Mouse (Mus musculus): ENCODE data around the gene Rae1. TPM values are rescaled to one million over a fixed set of nuclear protein-coding genes. Genes with fewer than 3 reads are reported as not detected.

The Rae1 gene
- polyA plus RNA-seq, 1 experiment from 2014 or later, result 118 TPM

DNA sequence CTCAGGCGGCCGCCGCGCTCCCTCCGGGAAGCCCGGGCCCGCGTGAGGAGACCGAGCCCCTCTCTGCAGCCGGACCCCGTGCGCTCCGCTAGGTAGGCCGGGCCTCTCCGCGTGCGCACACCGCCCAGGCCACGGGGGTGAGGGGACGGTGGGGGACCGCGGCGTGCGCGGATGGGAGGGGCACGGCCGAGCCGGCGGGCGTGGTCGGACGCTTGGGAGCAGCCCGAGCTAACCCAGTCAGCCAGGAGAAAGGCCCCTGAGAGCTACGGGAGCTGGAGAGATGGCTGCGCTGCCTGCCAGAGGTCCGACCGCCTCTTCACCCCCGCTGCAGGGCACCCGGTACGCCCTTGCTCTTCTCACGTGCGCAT lies 352 bp downstream of the Rae1 start:
- Histone ChIP-seq H3K9ac (peak overlapping the region; percentile 86), H3K36me3 (replicated peaks) (peaks cover 23% of the 10 kb centered on the region), H3K4me3 (peak overlapping the region; percentile 91), H3K4me1 (peaks cover 17% of the 10 kb centered on the region), H3K27ac (peak overlapping the region; percentile 86), H3K4me2 (peak overlapping the region; percentile 76), H3K27me3 (replicated peaks) (0 out of 2 replicates have a peak, but pooled peaks cover 7% of the 10 kb centered on the region), H3K9me3 (no peaks in the 10 kb centered on the region)
- ATAC-seq (replicated peaks), result peak; percentile 84
- WGBS, result under 1% methylated on average over 42 of the region's 42 CpGs

DNA sequence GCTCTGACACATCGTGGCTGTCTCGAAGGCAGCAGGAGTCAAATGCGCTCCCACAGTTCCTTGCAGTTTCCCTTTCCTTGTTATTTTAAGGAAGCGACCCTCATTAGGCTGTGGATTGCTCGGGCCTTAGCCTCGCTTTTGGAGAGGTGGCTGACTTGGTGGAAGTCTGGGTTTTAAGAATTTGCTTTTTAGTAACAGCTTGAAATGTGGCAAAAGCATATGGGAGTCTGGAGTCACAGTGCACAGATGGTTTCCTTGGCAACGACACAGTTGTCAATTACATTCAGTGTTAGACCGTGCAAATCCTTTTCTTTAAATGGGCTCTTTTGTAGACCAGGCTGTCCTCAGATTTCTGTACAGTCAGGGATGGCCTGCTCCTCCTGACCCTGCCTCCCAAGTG lies 1.0 kb downstream of the Rae1 start:
- Histone ChIP-seq H3K36me3 (replicated peaks) (peaks cover 23% of the 10 kb centered on the region), H3K4me2 (peak overlapping the region; percentile 76), H3K4me3 (peak overlapping the region; percentile 91), H3K27ac (no peak overlapping the region), H3K4me1 (peaks cover 17% of the 10 kb centered on the region), H3K9ac (peak overlapping the region; percentile 86), H3K27me3 (replicated peaks) (0 out of 2 replicates have a peak, but pooled peaks cover 7% of the 10 kb centered on the region), H3K9me3 (no peaks in the 10 kb centered on the region)
- 14% methylated on average over 8 of the region's 8 CpGs for WGBS
- no peak for ATAC-seq (replicated peaks)

DNA sequence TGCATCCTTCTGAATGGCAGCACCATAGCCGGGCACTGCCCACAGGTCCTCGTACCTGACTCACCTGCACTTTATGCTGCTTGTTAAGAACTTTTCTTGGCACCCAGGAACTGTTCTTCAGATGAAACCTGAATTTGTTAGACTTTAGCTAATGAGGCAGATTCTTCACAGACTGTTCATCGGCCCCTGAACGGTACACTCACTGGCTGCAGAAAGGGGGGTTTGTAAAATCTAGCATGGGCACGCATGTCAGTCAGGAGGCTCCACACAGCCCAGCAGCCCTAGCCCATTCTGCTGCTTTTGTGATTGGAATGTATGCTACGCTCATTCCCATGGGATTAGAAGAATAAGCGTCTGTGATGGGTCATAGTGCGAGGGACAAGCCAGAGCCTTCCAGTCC lies 3.8 kb downstream of the Rae1 start:
- H3K27ac ChIP-seq, result no peak overlapping the region
- H3K9me3 ChIP-seq, result no peaks in the 10 kb centered on the region
- H3K27me3 ChIP-seq (replicated peaks), result no peaks in the 10 kb centered on the region
- no peak overlapping the region for H3K4me2 ChIP-seq
- H3K36me3 ChIP-seq (replicated peaks), result peaks cover 44% of the 10 kb centered on the region
- 90% methylated on average over 8 of the region's 8 CpGs for WGBS
- no peak overlapping the region for H3K9ac ChIP-seq
- no peak overlapping the region for H3K4me3 ChIP-seq
- H3K4me1 ChIP-seq, result peaks cover 17% of the 10 kb centered on the region
- ATAC-seq (replicated peaks), result no peak

DNA sequence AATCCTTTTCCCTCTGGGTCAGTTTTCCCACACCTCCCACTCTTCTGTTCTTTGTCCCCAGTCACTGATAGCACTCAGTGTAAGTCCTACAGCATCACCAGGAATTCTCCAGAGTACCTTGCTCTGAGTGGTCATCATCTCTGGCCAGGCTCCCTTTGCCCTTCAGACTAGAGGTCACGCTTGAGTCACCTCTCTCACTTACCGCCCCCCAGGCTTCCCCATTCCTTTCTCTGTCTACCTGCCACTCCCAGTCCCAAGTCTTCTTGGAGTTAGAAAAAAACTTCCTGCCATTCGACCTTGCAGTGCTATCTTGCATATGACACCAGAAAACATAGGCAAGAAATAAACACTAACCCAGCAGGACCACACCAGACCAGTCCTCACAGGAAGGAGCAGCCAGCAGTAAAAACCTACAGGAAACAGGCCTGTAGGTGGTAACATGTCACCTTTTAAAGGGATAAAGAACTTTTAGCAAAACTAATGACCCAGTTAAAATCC lies 10.4 kb downstream of the Rae1 start:
- no peak overlapping the region for H3K27ac ChIP-seq
- ATAC-seq (replicated peaks), result no peak
- 69% methylated on average over 3 of the region's 3 CpGs for WGBS
- H3K9ac ChIP-seq, result no peak overlapping the region
- H3K9me3 ChIP-seq, result no peaks in the 10 kb centered on the region
- no peaks in the 10 kb centered on the region for H3K27me3 ChIP-seq (replicated peaks)
- no peak overlapping the region for H3K4me2 ChIP-seq
- no peaks in the 10 kb centered on the region for H3K4me1 ChIP-seq
- no peak overlapping the region for H3K4me3 ChIP-seq
- H3K36me3 ChIP-seq (replicated peaks), result peaks cover 79% of the 10 kb centered on the region

DNA sequence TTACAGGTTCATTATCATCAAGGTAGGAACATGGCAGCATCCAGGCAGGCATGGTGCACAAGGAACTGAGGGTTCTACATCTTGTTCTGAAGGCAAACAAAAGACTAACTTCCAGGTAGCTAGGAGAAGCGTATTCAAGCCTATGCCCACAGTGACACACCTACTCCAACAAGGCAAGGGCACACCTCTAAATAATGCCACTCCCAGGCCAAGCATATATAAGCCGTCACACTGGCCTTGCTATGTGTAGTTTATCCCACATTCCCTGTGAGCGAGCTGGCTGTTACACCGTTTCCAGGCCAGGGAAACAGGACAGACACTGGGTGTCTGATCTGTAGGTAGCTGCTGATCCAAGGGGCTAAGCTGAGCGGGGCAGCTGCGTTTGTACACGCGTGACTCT lies 11.5 kb downstream of the Rae1 start:
- H3K27me3 ChIP-seq (replicated peaks), result no peaks in the 10 kb centered on the region
- no peak for ATAC-seq (replicated peaks)
- H3K9ac ChIP-seq, result no peak overlapping the region
- peaks cover 80% of the 10 kb centered on the region for H3K36me3 ChIP-seq (replicated peaks)
- H3K9me3 ChIP-seq, result no peaks in the 10 kb centered on the region
- H3K27ac ChIP-seq, result no peak overlapping the region
- H3K4me1 ChIP-seq, result no peaks in the 10 kb centered on the region
- no peak overlapping the region for H3K4me3 ChIP-seq
- WGBS, result 96% methylated on average over 8 of the region's 8 CpGs
- H3K4me2 ChIP-seq, result no peak overlapping the region

DNA sequence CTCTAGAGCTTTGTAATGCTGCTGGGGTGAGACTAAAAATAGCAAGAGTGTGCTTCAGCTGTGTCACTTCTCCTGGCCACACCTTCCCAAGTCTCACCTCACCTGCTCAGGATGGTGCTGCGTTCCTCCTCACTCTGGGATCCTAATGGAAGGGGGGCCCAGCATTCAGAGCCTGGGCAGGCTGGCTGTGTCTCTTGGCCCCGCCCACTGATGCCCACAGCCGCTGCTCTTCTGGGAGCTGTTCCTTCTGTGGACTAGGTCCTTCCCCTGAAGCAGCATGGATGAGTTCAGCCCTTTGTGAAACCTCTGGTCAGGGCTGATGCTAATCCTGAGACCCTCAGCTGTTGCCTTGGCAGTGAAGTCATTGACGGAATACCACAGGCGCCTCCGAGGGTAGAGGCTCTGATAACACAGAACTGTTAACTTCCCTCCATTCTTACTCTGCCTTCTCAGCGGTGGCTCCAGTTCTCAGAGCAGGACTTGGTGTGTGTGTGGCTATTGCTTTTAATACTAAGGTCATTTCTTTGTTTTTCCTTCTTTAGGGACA lies 14.9 kb downstream of the Rae1 start:
- no peak overlapping the region for H3K4me2 ChIP-seq
- H3K4me3 ChIP-seq, result no peak overlapping the region
- ATAC-seq (replicated peaks), result no peak
- H3K9ac ChIP-seq, result no peak overlapping the region
- 82% methylated on average over 7 of the region's 7 CpGs for WGBS
- no peak overlapping the region for H3K27ac ChIP-seq
- no peaks in the 10 kb centered on the region for H3K9me3 ChIP-seq
- H3K27me3 ChIP-seq (replicated peaks), result peaks cover 13% of the 10 kb centered on the region
- H3K4me1 ChIP-seq, result peaks cover 5% of the 10 kb centered on the region
- peaks cover 48% of the 10 kb centered on the region for H3K36me3 ChIP-seq (replicated peaks)

DNA sequence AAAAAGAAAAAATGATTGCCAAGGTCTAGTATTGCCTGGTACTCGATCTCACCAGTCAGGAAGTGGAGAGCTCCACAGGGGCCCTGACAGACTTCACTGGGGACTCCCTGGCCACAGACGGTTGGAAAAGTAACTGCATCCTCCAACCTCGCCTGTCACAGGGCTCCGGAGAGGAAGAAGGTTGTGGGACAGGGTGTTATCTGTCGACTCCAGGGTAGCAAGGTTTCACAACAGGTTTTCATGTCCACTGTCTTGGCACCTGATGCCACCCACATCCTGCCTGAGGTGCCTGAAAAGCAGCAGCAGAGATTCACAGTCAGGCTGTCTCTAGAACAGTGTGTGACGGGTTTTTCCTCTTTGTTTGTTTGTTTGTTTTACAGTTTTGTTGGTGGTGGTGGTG lies 18.0 kb downstream of the Rae1 start:
- 56% methylated on average over 6 of the region's 6 CpGs for WGBS
- no peak overlapping the region for H3K4me3 ChIP-seq
- no peaks in the 10 kb centered on the region for H3K9me3 ChIP-seq
- H3K4me1 ChIP-seq, result peaks cover 19% of the 10 kb centered on the region
- H3K36me3 ChIP-seq (replicated peaks), result peaks cover 23% of the 10 kb centered on the region
- H3K27me3 ChIP-seq (replicated peaks), result peaks cover 28% of the 10 kb centered on the region
- no peak overlapping the region for H3K27ac ChIP-seq
- H3K9ac ChIP-seq, result no peak overlapping the region
- no peak for ATAC-seq (replicated peaks)
- no peak overlapping the region for H3K4me2 ChIP-seq

DNA sequence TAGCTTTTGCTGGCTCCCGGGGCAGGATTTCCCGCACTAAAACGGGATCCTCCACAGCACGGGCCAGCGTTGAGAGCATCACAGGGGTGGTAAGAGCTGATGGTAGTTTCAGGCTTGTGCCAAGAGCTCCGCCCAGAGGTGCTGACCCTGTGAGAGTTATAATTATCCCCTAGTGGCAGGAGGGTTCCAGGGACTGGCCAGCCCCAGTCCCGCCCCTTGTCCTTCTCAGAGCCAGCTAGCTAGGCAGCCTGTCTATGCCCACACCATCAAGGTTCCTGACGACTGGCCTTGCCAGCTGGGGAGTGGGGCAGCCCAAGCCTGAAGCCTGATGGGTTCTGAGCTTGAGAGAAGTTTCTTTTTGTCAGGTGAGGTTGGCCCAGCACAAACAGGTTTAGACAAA lies 18.7 kb downstream of the Rae1 start:
- WGBS, result 17% methylated on average over 8 of the region's 8 CpGs
- Histone ChIP-seq H3K9me3 (no peaks in the 10 kb centered on the region), H3K4me1 (peaks cover 26% of the 10 kb centered on the region), H3K36me3 (replicated peaks) (peaks cover 16% of the 10 kb centered on the region), H3K9ac (no peak overlapping the region), H3K27me3 (replicated peaks) (peaks cover 28% of the 10 kb centered on the region), H3K4me2 (no peak overlapping the region), H3K4me3 (no peak overlapping the region), H3K27ac (no peak overlapping the region)
- ATAC-seq (replicated peaks), result no peak

DNA sequence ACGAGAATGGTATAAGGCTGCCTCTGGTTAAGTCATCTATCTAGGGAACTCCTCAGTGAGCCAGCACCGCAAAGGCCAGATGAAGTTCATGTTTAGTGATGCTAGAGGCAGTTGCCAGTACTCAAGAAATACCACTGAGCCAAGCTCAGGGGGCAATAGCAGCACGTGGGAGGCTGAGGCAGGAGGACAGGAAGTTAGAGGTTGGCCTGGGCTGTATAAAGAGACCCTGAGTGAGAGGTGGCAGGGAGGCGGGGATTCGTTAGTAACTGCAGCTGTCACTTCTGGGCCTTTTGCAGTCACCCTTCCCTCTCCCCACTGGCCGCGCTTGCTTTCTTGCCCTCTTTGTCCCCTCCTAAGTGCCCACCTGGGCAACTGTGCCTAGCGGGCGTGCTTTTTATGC lies 19.4 kb downstream of the Rae1 start:
- peak overlapping the region; percentile 35 for H3K4me3 ChIP-seq
- no peak for ATAC-seq (replicated peaks)
- H3K27me3 ChIP-seq (replicated peaks), result peaks cover 28% of the 10 kb centered on the region
- no peak overlapping the region for H3K9ac ChIP-seq
- H3K4me1 ChIP-seq, result peaks cover 33% of the 10 kb centered on the region
- WGBS, result 13% methylated on average over 9 of the region's 9 CpGs
- no peaks in the 10 kb centered on the region for H3K9me3 ChIP-seq
- peak overlapping the region; percentile 73 for H3K4me2 ChIP-seq
- H3K27ac ChIP-seq, result no peak overlapping the region
- 0 out of 2 replicates have a peak, but pooled peaks cover 9% of the 10 kb centered on the region for H3K36me3 ChIP-seq (replicated peaks)

DNA sequence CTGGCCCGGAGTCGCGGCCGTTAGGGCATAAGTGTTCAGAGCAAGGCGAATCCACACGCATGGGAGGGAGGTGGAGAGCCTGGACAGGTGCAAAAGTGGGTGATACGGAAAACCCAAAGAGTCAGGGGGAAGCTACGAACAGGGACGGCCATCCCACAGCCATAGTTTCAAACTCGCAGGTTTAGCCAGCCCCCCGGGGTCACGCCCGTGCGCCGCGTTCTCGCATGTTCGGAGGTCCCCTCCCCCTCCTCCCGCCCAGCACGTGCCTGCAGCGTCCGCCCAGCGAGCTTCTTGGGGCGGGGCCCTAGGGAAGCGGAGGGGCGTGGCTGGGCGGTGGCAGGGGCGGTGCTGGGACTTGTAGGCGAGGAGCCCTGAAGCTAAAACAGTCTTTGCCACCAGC lies 19.9 kb downstream of the Rae1 start:
- Histone ChIP-seq H3K4me1 (peaks cover 38% of the 10 kb centered on the region), H3K36me3 (replicated peaks) (0 out of 2 replicates have a peak, but pooled peaks cover 5% of the 10 kb centered on the region), H3K4me3 (peak overlapping the region; percentile 35), H3K4me2 (peak overlapping the region; percentile 73), H3K27me3 (replicated peaks) (peaks cover 28% of the 10 kb centered on the region), H3K9me3 (no peaks in the 10 kb centered on the region), H3K27ac (no peak overlapping the region), H3K9ac (0 out of 2 replicates have a peak overlapping the region, but pooled peaks have one; percentile 5)
- ATAC-seq (replicated peaks), result peak; percentile 22; the same call in 1 of the 2 replicates
- 1% methylated on average over 29 of the region's 29 CpGs for WGBS

DNA sequence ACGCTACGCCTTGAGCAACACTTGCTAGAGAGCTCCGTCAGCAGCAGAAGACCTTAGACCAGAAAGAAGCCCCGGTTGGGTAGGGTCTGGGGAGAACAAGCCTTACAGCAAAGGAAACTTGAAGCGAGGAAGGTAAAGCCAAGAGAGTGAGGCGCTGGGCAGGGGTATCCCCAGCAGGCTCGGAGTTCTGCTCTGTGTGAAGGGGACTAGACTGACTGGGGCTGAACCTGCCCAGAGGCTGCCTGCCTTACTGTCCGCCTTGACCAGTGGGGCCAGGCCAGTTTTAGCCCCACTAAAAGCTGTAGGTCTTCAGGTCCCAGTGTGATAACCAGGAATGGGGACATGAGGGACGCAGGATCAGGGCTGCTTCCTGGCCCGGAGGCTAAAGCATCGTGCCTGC lies 20.5 kb downstream of the Rae1 start, which contains the start of gene Rbm38:
Gene Rbm38 (plus strand): TSS at position 69 of the 400 bp plus-strand sequence.
- Histone ChIP-seq H3K9ac (0 out of 2 replicates have a peak within 1 kb of the TSS, but pooled peaks have one; percentile 5), H3K36me3 (replicated peaks) (0 out of 2 replicates have a peak, but pooled peaks cover under 1% of the 10 kb centered on the region), H3K4me3 (peak within 1 kb of the TSS; percentile 79), H3K27ac (no peak within 1 kb of the TSS), H3K4me2 (peak within 1 kb of the TSS; percentile 73), H3K4me1 (peaks cover 44% of the 10 kb centered on the region), H3K27me3 (replicated peaks) (peaks cover 28% of the 10 kb centered on the region), H3K9me3 (no peaks in the 10 kb centered on the region)
- WGBS, result 24% methylated on average over 11 of the region's 11 CpGs
- ATAC-seq (replicated peaks), result no peak

DNA sequence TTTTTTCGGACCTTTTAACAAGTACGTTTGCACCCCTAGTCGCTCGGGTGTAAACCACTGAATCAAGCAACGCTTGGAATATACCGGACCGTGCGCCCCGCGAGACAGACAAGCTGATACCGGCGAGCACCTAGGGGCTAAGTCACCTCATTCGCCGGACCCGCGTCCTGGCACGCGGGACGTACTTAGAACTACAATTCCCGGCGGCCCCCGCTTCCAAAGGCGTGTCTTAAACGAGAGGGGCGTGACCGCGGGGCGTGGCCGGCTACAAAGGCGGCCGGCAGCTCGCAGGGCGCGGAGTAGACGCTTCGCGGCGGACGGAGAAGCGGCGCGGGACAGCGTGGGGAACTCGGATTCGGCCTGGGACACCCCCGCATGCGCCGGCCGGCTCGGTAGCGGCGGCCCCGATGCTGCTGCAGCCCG lies 21.7 kb downstream of the Rae1 start:
- Histone ChIP-seq H3K36me3 (replicated peaks) (no peaks in the 10 kb centered on the region), H3K4me2 (peak overlapping the region; percentile 59), H3K4me3 (peak overlapping the region; percentile 79), H3K9me3 (no peaks in the 10 kb centered on the region), H3K9ac (peak overlapping the region; percentile 64), H3K27ac (peak overlapping the region; percentile 61), H3K27me3 (replicated peaks) (peaks cover 28% of the 10 kb centered on the region), H3K4me1 (peaks cover 48% of the 10 kb centered on the region)
- WGBS, result under 1% methylated on average over 51 of the region's 54 CpGs
- ATAC-seq (replicated peaks), result peak; percentile 87
